Mouse (Mus musculus): Measurements from ENCODE around the gene Usp31. TPM values are rescaled to one million over a fixed set of nuclear protein-coding genes. Genes with fewer than 3 reads are reported as not detected.

Gene Usp31
- polyA plus RNA-seq (2017; shearing (Covaris generic)): 1.6 TPM

DNA sequence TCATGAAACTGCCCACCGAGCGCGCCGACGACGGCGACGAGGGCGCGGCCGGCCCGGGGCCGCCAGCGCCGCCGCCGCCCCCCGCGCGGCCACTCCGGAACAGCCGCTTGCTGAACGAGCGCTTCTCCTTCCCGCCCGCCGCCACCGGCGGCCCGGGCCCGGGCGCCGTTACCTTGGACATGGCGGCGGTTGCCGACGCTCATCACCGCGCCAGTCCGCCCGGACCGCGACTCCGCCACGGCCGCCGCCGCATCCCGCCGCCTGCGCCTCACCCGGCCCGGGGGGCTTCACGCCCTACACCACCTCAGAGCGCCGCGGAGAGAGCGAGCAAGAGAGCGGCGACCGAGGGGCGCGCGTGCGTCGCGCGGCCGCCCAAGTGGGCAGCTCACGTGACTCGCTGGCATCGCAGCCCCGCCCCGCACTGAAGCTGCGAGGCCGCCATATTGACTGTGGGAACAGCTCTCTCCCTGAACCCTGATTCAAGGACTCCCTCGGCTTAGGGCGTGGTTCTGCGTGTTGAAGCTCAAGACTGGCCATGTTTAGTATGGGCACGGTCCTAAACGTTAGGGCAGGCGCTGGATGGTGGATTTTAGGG, at the start of gene Usp31:
Gene Usp31 (minus strand): TSS at position 181 of the 595 bp plus-strand sequence.

DNA sequence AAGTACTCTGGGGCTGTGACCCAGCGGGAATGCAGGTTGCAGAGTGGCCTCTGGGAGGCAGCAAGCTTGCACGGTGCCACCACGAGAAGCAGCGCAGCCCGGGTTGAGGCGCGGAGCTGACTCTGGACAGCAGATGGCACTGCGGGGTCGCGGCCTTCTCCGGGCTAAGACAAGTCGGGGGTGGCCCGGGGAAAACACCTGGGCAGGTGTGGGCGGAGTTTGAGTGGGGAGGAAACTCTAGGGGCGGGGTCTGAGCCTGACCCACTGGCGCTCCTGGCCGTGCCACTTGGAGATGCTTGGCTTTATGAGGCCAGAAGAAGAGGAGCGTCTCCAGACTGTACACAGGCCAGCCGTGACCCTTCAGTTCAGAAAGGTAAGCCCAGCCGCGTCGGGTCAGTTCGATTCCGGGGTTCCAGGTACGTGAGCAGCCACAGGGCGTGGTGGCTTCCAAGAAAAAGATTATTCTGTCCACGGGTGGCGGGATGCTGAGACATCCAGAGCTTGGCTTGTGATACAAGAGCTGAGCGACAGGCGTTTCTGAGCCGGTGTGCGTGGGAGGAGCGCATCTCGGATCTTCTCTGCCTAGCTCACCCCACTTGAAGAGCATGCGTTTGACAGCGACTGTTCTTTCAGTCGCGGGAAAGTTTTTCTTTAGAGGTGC, 27.2 kb upstream of the Usp31 start, which contains the start of gene Scnn1g:
Gene Scnn1g (plus strand): TSS at position 309 of the 661 bp plus-strand sequence.

Other genes starting within 250 kb of the Usp31 start
- gene Scnn1g, start 27.2 kb upstream of the Usp31 start, polyA plus RNA-seq (2017; shearing (Covaris generic)): not detected
- 0.54 TPM for gene Scnn1b, start 157.8 kb upstream of the Usp31 start, polyA plus RNA-seq (2017; shearing (Covaris generic))